Mouse (Mus musculus): ENCODE results near the gene AL732309.1.
A peak's percentile ranks its signal among the peaks of the same experiment; 100 is the strongest.

Gene AL732309.1

GRCm38 (mm10) chr2:25236614-25237013, 10.0 kb downstream of the AL732309.1 start, which contains the start of gene Rnf224:
Gene Rnf224 (minus strand): TSS chr2:25236787.
- DNase-seq, result no peak

GRCm38 (mm10) chr2:25234551-25235220, 12.0 kb downstream of the AL732309.1 start:
- DNase-seq, result no peak

GRCm38 (mm10) chr2:25234050-25234449, 12.6 kb downstream of the AL732309.1 start, which contains the start of gene Slc34a3:
Gene Slc34a3 (minus strand): TSS chr2:25234364.
- no peak for DNase-seq

- no peak for DNase-seq
These were observed 13.2 kb downstream of the AL732309.1 start for GRCm38 (mm10) chr2:25233421-25233820.

GRCm38 (mm10) chr2:25231038-25231437, 15.6 kb downstream of the AL732309.1 start:
- DNase-seq, result no peak

- DNase-seq, result no peak
These were observed 16.1 kb downstream of the AL732309.1 start for GRCm38 (mm10) chr2:25230581-25230980.

- no peak for DNase-seq
These were observed 17.1 kb downstream of the AL732309.1 start for GRCm38 (mm10) chr2:25229582-25229981.

GRCm38 (mm10) chr2:25228995-25229530, 17.6 kb downstream of the AL732309.1 start:
- DNase-seq, result no peak

- DNase-seq, result peak; percentile 76
These were observed 18.2 kb downstream of the AL732309.1 start for GRCm38 (mm10) chr2:25228431-25228889.

- DNase-seq, result no peak
These were observed 19.3 kb downstream of the AL732309.1 start for GRCm38 (mm10) chr2:25227406-25227805.

- DNase-seq, result no peak
These were observed 19.8 kb downstream of the AL732309.1 start for GRCm38 (mm10) chr2:25226864-25227263.

GRCm38 (mm10) chr2:25225811-25226379, 20.8 kb downstream of the AL732309.1 start:
- no peak for DNase-seq

- DNase-seq, result peak; percentile 93
These were observed 21.6 kb downstream of the AL732309.1 start for GRCm38 (mm10) chr2:25224766-25225752.

GRCm38 (mm10) chr2:25224492-25224765, 22.2 kb downstream of the AL732309.1 start, which contains the start of gene Tubb4b:
Gene Tubb4b (minus strand): TSS chr2:25224702.
- no peak for DNase-seq

- DNase-seq, result peak; percentile 59
These were observed 22.8 kb downstream of the AL732309.1 start for GRCm38 (mm10) chr2:25223681-25224491.

GRCm38 (mm10) chr2:25221331-25221772, 25.3 kb downstream of the AL732309.1 start:
- DNase-seq, result no peak

GRCm38 (mm10) chr2:25218445-25218844, 28.2 kb downstream of the AL732309.1 start, which contains the start of gene Fam166a:
Gene Fam166a (plus strand): TSS chr2:25218745.
- no peak for DNase-seq

GRCm38 (mm10) chr2:25217666-25218065, 29.0 kb downstream of the AL732309.1 start:
- DNase-seq, result no peak

GRCm38 (mm10) chr2:25214444-25214843, 32.2 kb downstream of the AL732309.1 start, which contains the start of gene Stpg3:
Gene Stpg3 (minus strand): TSS chr2:25214637.
- no peak for DNase-seq

GRCm38 (mm10) chr2:25213266-25213865, 33.3 kb downstream of the AL732309.1 start:
- no peak for DNase-seq

GRCm38 (mm10) chr2:25211121-25211670, 35.5 kb downstream of the AL732309.1 start, which contains the start of gene Nelfb:
Gene Nelfb (minus strand): TSS chr2:25211489.
- peak; percentile 82 for DNase-seq

Data from right cerebral cortex, postnatal 4 days (tissue).